Mouse (Mus musculus): ENCODE results near the gene Map3k14.

DNA sequence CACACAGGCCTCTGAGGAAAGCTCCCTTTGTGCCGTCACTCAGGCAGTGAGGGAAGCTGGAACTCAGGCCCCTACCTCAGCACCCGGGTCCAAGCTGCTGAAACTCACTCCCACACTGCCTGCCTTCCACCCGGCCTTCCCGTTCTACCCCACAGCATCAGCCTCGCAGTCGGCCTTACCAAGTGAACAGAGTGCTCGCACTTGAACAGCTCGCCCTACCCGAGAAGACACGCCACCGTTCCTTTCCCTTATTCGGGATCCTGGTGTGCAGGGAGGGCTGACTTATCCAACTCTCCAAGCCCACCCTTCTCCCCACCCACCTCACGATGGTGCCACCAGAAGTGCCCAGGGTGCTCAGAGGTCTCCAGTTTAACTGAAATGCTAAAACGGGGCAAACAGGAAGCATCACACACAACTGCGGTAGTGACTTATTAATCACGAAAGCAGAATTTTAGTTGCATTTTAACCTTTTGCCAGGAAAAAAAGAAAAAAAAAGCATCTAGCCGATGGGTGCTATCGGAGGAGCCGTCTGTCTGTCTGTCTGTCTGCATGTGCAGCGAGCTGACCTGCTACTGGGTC lies 2.8 kb downstream of the Map3k14 start:
- no peak for TF ChIP-seq CTCF (conservative IDR thresholded peaks at IDR 0.05; ENCODE audit: low read length)
- TF ChIP-seq POU5F1 (IDR thresholded peaks at IDR 0.05; ENCODE audit: borderline replicate concordance, low read length): no peak
